Mouse (Mus musculus): ENCODE measurements around the gene Chtop. TPM values are rescaled to one million over a fixed set of nuclear protein-coding genes. Genes with fewer than 3 reads are reported as not detected.

Gene Chtop
- polyA plus RNA-seq, 1 experiment from 2014 or later, result 154 TPM

GRCm38 (mm10) chr3:90526580-90526979 is 17.3 kb upstream of the Chtop start, which contains the start of gene S100a14:
TSS of gene S100a14 (plus strand) at chr3:90526856.
- Histone ChIP-seq H3K36me3 (no peaks in the 10 kb centered on the region), H3K27ac (peak within 1 kb of the TSS; percentile 54), H3K4me3 (no peak within 1 kb of the TSS), H3K9ac (no peak within 1 kb of the TSS), H3K9me3 (no peaks in the 10 kb centered on the region), H3K27me3 (no peaks in the 10 kb centered on the region), H3K4me1 (peaks cover 15% of the 10 kb centered on the region), H3K4me2 (peak within 1 kb of the TSS; percentile 14; the same call in 1 of the 2 replicates)
- 31% methylated on average over 5 of the region's 5 CpGs for WGBS
- peak; percentile 90 for ATAC-seq (ENCODE audit: borderline replicate concordance, extremely low read depth, low FRiP score, low TSS enrichment)

GRCm38 (mm10) chr3:90526076-90526475 is 16.8 kb upstream of the Chtop start:
- no peak overlapping the region for H3K9ac ChIP-seq
- ATAC-seq (ENCODE audit: borderline replicate concordance, extremely low read depth, low FRiP score, low TSS enrichment), result no peak
- peak overlapping the region; percentile 54 for H3K27ac ChIP-seq
- no peaks in the 10 kb centered on the region for H3K27me3 ChIP-seq
- no peak overlapping the region for H3K4me2 ChIP-seq
- H3K4me1 ChIP-seq, result peaks cover 15% of the 10 kb centered on the region
- no peak overlapping the region for H3K4me3 ChIP-seq
- no peaks in the 10 kb centered on the region for H3K36me3 ChIP-seq
- no peaks in the 10 kb centered on the region for H3K9me3 ChIP-seq
- WGBS, result 46% methylated on average over 2 of the region's 2 CpGs

- no peak for ATAC-seq (ENCODE audit: borderline replicate concordance, extremely low read depth, low FRiP score, low TSS enrichment)
- WGBS, result 50% methylated on average over 4 of the region's 4 CpGs
- H3K4me2 ChIP-seq, result no peak overlapping the region
- peaks cover 15% of the 10 kb centered on the region for H3K4me1 ChIP-seq
- H3K9me3 ChIP-seq, result no peaks in the 10 kb centered on the region
- H3K27me3 ChIP-seq, result no peaks in the 10 kb centered on the region
- H3K36me3 ChIP-seq, result no peaks in the 10 kb centered on the region
- no peak overlapping the region for H3K27ac ChIP-seq
- no peak overlapping the region for H3K9ac ChIP-seq
- no peak overlapping the region for H3K4me3 ChIP-seq
Measured at GRCm38 (mm10) chr3:90525421-90525820, 16.1 kb upstream of the Chtop start.

GRCm38 (mm10) chr3:90517711-90518110 is 8.4 kb upstream of the Chtop start:
- no peaks in the 10 kb centered on the region for H3K36me3 ChIP-seq
- no peaks in the 10 kb centered on the region for H3K27me3 ChIP-seq
- no peaks in the 10 kb centered on the region for H3K9me3 ChIP-seq
- H3K9ac ChIP-seq, result no peak overlapping the region
- H3K4me2 ChIP-seq, result no peak overlapping the region
- no peak for ATAC-seq (ENCODE audit: borderline replicate concordance, extremely low read depth, low FRiP score, low TSS enrichment)
- 66% methylated on average over 4 of the region's 4 CpGs for WGBS
- H3K4me1 ChIP-seq, result peaks cover 19% of the 10 kb centered on the region
- no peak overlapping the region for H3K4me3 ChIP-seq
- H3K27ac ChIP-seq, result no peak overlapping the region

GRCm38 (mm10) chr3:90515789-90516188 is 6.5 kb upstream of the Chtop start:
- Histone ChIP-seq H3K27ac (no peak overlapping the region), H3K9me3 (no peaks in the 10 kb centered on the region), H3K4me2 (peak overlapping the region; percentile 93), H3K27me3 (no peaks in the 10 kb centered on the region), H3K4me1 (peaks cover 19% of the 10 kb centered on the region), H3K4me3 (no peak overlapping the region), H3K36me3 (no peaks in the 10 kb centered on the region), H3K9ac (no peak overlapping the region)
- WGBS, result 87% methylated on average over 4 of the region's 4 CpGs
- no peak for ATAC-seq (ENCODE audit: borderline replicate concordance, extremely low read depth, low FRiP score, low TSS enrichment)

GRCm38 (mm10) chr3:90515242-90515641 is 5.9 kb upstream of the Chtop start:
- H3K9ac ChIP-seq, result peak overlapping the region; percentile 39
- 0 out of 2 replicates have a peak overlapping the region, but pooled peaks have one; percentile 52 for H3K27ac ChIP-seq
- H3K4me2 ChIP-seq, result peak overlapping the region; percentile 93
- ATAC-seq (ENCODE audit: borderline replicate concordance, extremely low read depth, low FRiP score, low TSS enrichment), result 0 out of 2 replicates have a peak, but pooled peaks have one; percentile 20
- H3K9me3 ChIP-seq, result no peaks in the 10 kb centered on the region
- WGBS, result 45% methylated on average over 1 of the region's 1 CpGs
- peaks cover 19% of the 10 kb centered on the region for H3K4me1 ChIP-seq
- H3K27me3 ChIP-seq, result no peaks in the 10 kb centered on the region
- no peaks in the 10 kb centered on the region for H3K36me3 ChIP-seq
- H3K4me3 ChIP-seq, result peak overlapping the region; percentile 46

GRCm38 (mm10) chr3:90514691-90515090 is 5.4 kb upstream of the Chtop start:
- Histone ChIP-seq H3K27me3 (no peaks in the 10 kb centered on the region), H3K4me3 (peak overlapping the region; percentile 46), H3K4me2 (peak overlapping the region; percentile 93), H3K9ac (peak overlapping the region; percentile 39), H3K36me3 (no peaks in the 10 kb centered on the region), H3K9me3 (no peaks in the 10 kb centered on the region), H3K27ac (peak overlapping the region; percentile 52; the same call in 1 of the 2 replicates), H3K4me1 (peaks cover 19% of the 10 kb centered on the region)
- ATAC-seq (ENCODE audit: borderline replicate concordance, extremely low read depth, low FRiP score, low TSS enrichment), result peak; percentile 82
- WGBS, result 0% methylated on average over 10 of the region's 10 CpGs

- Histone ChIP-seq H3K9ac (peak within 1 kb of the TSS; percentile 39), H3K9me3 (no peaks in the 10 kb centered on the region), H3K27me3 (no peaks in the 10 kb centered on the region), H3K4me2 (peak within 1 kb of the TSS; percentile 93), H3K4me3 (peak within 1 kb of the TSS; percentile 46), H3K4me1 (peaks cover 19% of the 10 kb centered on the region), H3K27ac (peak within 1 kb of the TSS; percentile 52; the same call in 1 of the 2 replicates), H3K36me3 (no peaks in the 10 kb centered on the region)
- WGBS, result 5% methylated on average over 25 of the region's 25 CpGs
- peak; percentile 43; the same call in 1 of the 2 replicates for ATAC-seq (ENCODE audit: borderline replicate concordance, extremely low read depth, low FRiP score, low TSS enrichment)
Measured at GRCm38 (mm10) chr3:90513796-90514590, 4.7 kb upstream of the Chtop start, which contains the start of the genes S100a1 and S100a13. TSS of gene S100a1 (minus strand) at chr3:90514392. TSS of gene S100a13 (plus strand) at chr3:90514435.

GRCm38 (mm10) chr3:90512948-90513642 is 3.8 kb upstream of the Chtop start:
- Histone ChIP-seq H3K4me2 (peak overlapping the region; percentile 93), H3K9ac (no peak overlapping the region), H3K4me3 (peak overlapping the region; percentile 46), H3K27me3 (no peaks in the 10 kb centered on the region), H3K27ac (no peak overlapping the region), H3K4me1 (peaks cover 20% of the 10 kb centered on the region), H3K36me3 (no peaks in the 10 kb centered on the region), H3K9me3 (no peaks in the 10 kb centered on the region)
- ATAC-seq (ENCODE audit: borderline replicate concordance, extremely low read depth, low FRiP score, low TSS enrichment), result no peak
- WGBS, result 69% methylated on average over 9 of the region's 9 CpGs

- Histone ChIP-seq H3K4me1 (peaks cover 28% of the 10 kb centered on the region), H3K27me3 (no peaks in the 10 kb centered on the region), H3K27ac (no peak overlapping the region), H3K9ac (no peak overlapping the region), H3K4me3 (no peak overlapping the region), H3K4me2 (no peak overlapping the region), H3K9me3 (no peaks in the 10 kb centered on the region), H3K36me3 (peaks cover 5% of the 10 kb centered on the region; the same call in 1 of the 2 replicates)
- no peak for ATAC-seq (ENCODE audit: borderline replicate concordance, extremely low read depth, low FRiP score, low TSS enrichment)
- WGBS, result 79% methylated on average over 5 of the region's 5 CpGs
Measured at GRCm38 (mm10) chr3:90512276-90512675, 3.0 kb upstream of the Chtop start.

- H3K9ac ChIP-seq, result no peak overlapping the region
Measured at GRCm38 (mm10) chr3:90509747-90510123, 437 bp upstream of the Chtop start.

More at GRCm38 (mm10) chr3:90509747-90510123, 437 bp upstream of the Chtop start:
- Histone ChIP-seq H3K36me3 (peaks cover 28% of the 10 kb centered on the region), H3K4me3 (peak overlapping the region; percentile 97), H3K9me3 (no peaks in the 10 kb centered on the region), H3K27ac (peak overlapping the region; percentile 49), H3K4me2 (peak overlapping the region; percentile 52), H3K27me3 (no peaks in the 10 kb centered on the region), H3K4me1 (peaks cover 33% of the 10 kb centered on the region)
- ATAC-seq (ENCODE audit: borderline replicate concordance, extremely low read depth, low FRiP score, low TSS enrichment), result peak; percentile 4; the same call in 1 of the 2 replicates
- WGBS, result 22% methylated on average over 2 of the region's 2 CpGs

Data from lung, embryonic 15.5 days (tissue).